8 mouse cellular contexts compared by ENCODE assay signal in the genomic region with DNA sequence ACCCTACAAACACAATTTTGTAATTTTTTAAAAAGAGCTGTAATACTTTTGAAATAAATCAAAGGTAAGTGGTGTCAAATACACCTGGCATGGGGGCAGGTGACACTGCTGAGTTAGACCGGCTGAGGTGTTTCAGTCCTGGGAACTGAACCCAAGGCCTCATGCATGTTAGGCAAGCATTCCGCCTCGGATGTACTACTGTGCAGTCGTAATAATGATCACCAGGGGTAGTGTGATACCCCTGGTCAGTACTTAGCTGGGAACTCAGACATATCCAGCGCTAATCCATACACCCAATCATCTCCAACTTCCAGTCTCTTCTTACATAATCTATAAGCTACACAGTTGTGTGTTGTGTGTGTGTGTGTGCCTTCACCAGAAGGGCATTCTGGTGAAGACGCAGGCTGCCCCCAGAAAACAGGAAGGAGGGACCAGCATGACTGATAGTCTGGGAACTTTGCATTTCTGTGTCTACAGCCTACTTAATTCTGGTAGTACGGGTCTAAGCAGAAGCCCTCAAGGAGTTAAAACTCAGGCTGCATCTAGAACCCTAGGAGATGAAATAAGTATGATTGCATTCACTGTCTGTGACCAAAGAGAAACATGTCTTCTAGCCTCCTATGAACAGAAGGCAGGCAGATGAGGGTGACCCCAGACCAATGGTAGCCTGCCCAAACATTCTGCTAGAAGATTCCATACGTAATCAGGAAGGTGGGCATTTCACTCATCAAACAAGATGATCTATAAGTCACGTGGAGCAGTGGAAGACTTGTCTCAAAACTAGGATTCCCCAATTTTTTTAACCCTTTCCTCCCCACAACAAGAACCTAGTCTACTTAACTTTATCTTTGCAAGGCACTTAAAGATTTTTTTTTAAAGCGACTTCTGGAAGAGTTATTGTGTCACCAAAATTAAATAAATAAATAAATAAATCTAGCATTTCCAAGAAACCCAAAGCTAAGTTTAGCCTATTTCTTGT. TPM values are rescaled to one million over a fixed set of nuclear protein-coding genes. Genes with fewer than 3 reads are reported as not detected.
A peak's percentile ranks its signal among the peaks of the same experiment; 100 is the strongest.
DNase-seq lines count a peak whose midpoint lies in the region; ATAC-seq and TF ChIP-seq lines count a peak whose summit lies in the region.
"Had no signal": no experiment of that assay in that cellular context is flagged by ENCODE, and none has a peak within 500 bp of the region (broad histone marks: within the 10 kb centered on the region; RNA-seq: fewer than 3 reads in every experiment).

No protein-coding gene starts in this region.

- H3K4me2 ChIP-seq in embryonic facial prominence, embryonic 12.5 days (replicated peaks): peak overlapping the region; percentile 26
- H3K4me2 ChIP-seq in hindbrain, embryonic 13.5 days: peak overlapping the region; percentile 100

- H3K36me3 ChIP-seq in liver, adult 2 months (ENCODE audit: control insufficient read depth, insufficient read depth, low read length): peaks cover 15% of the 10 kb centered on the region
- H3K36me3 ChIP-seq in embryonic facial prominence, embryonic 12.5 days: peaks cover 18% of the 10 kb centered on the region; the same call in 1 of the 2 replicates
- peaks cover 18% of the 10 kb centered on the region for H3K36me3 ChIP-seq in hindbrain, embryonic 13.5 days

- DNase-seq in liver, adult 2 months (ENCODE audit: extremely low read depth, low read depth, low spot score): no peak
- DNase-seq in liver: no peak
- DNase-seq in naive thymus-derived CD4-positive, alpha-beta T cell, adult 2 months (ENCODE audit: low read depth): peak; percentile 48
- no peak for DNase-seq in spleen, postnatal 4 days (ENCODE audit: low spot score in 2 of 2)
- DNase-seq in frontal cortex, postnatal 25 days (ENCODE audit: low spot score in 2 of 2): no peak
- DNase-seq: layer of hippocampus, adult 9-11 months had no signal

- no peak for TF ChIP-seq CTCF in liver, adult 2 months (IDR thresholded peaks at IDR 0.05; ENCODE audit: low read depth, low read length)

- H3K4me1 ChIP-seq in liver, adult 2 months (ENCODE audit: control insufficient read depth, insufficient read depth, low read length): peaks cover 19% of the 10 kb centered on the region
- peaks cover 70% of the 10 kb centered on the region for H3K4me1 ChIP-seq in embryonic facial prominence, embryonic 12.5 days
- H3K4me1 ChIP-seq in hindbrain, embryonic 13.5 days (replicated peaks): peaks cover 87% of the 10 kb centered on the region

- H3K79me2 ChIP-seq in liver, adult 2 months (ENCODE audit: control insufficient read depth, insufficient read depth, low read length): peaks cover 13% of the 10 kb centered on the region; the same call in 1 of the 2 replicates

- no peak overlapping the region for H3K4me3 ChIP-seq in liver, adult 2 months (ENCODE audit: insufficient read depth, low read depth, low read length)
- 0 out of 2 replicates have a peak overlapping the region, but pooled peaks have one; percentile 1 for H3K4me3 ChIP-seq in embryonic facial prominence, embryonic 12.5 days
- peak overlapping the region; percentile 12; the same call in 1 of the 2 replicates for H3K4me3 ChIP-seq in hindbrain, embryonic 13.5 days

- no peaks in the 10 kb centered on the region for H3K9me3 ChIP-seq in embryonic facial prominence, embryonic 12.5 days
- no peaks in the 10 kb centered on the region for H3K9me3 ChIP-seq in hindbrain, embryonic 13.5 days

- WGBS in liver, adult 2 months: 49% methylated on average over 10 of the region's 10 CpGs
- 70% methylated on average over 10 of the region's 10 CpGs for WGBS in embryonic facial prominence, embryonic 12.5 days
- WGBS in hindbrain, embryonic 13.5 days: 78% methylated on average over 10 of the region's 10 CpGs

- no peak for ATAC-seq in embryonic facial prominence, embryonic 12.5 days (ENCODE audit: insufficient number of reproducible peaks, insufficient read depth, low FRiP score, low TSS enrichment)
- no peak for ATAC-seq in hindbrain, embryonic 13.5 days (ENCODE audit: low FRiP score)

- peak overlapping the region; percentile 20; the same call in 1 of the 2 replicates for H3K27ac ChIP-seq in liver, adult 2 months (replicated peaks; ENCODE audit: insufficient read depth, low read depth, low read length)
- H3K27ac ChIP-seq in embryonic facial prominence, embryonic 12.5 days: 0 out of 2 replicates have a peak overlapping the region, but pooled peaks have one; percentile 23
- H3K27ac ChIP-seq in hindbrain, embryonic 13.5 days: no peak overlapping the region

- no peaks in the 10 kb centered on the region for H3K27me3 ChIP-seq in liver, adult 2 months (ENCODE audit: control insufficient read depth, insufficient read depth, low read length)
- H3K27me3 ChIP-seq in embryonic facial prominence, embryonic 12.5 days: no peaks in the 10 kb centered on the region
- H3K27me3 ChIP-seq in hindbrain, embryonic 13.5 days: no peaks in the 10 kb centered on the region

- no peak overlapping the region for H3K9ac ChIP-seq in liver, adult 2 months (ENCODE audit: low read depth, low read length)
- no peak overlapping the region for H3K9ac ChIP-seq in embryonic facial prominence, embryonic 12.5 days
- peak overlapping the region; percentile 19; the same call in 1 of the 2 replicates for H3K9ac ChIP-seq in hindbrain, embryonic 13.5 days

- no peak for TF ChIP-seq POLR2A in liver, adult 2 months (IDR thresholded peaks at IDR 0.05; ENCODE audit: extremely low read depth, insufficient read depth, low read length)

RNA-seq across cellular contexts. Expression of a gene that starts 6.9 kb away (rescaled TPM):
- total RNA-seq in liver, adult 2 months (2014; rRNA removed): 26.3 and 39.2 TPM in 2 replicates
- polyA plus RNA-seq in liver, adult 2 months (2012; rRNA removed): 20.3 and 33.8 TPM in 2 replicates
- polyA plus RNA-seq in embryonic facial prominence, embryonic 12.5 days (2016; fragmentation: Nextera tagmentation; extraction: Ambion mirVana): 11.5 and 12.0 TPM in 2 replicates
- 9.0 TPM in 2 replicates for polyA plus RNA-seq in hindbrain, embryonic 13.5 days (2015; fragmentation: Nextera tagmentation; extraction: Ambion mirVana)
